In the genomic region with DNA sequence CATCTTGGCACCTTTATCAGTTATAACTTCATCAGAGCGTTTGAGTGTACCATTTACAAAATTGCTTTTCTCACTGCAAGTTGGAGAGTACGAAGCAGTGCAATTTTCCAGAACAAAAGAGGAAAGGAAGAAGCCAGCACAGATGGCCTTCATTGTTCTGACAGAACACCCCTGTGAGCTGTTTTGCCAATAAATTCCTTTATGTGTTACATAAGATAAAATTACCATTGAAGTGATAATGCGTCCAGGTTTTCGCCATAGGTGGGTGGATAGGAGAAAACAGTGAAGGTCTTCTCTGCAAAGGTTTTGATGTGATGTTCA, we compare ENCODE assay signal across 15 mouse cellular contexts.
"Had no signal": no experiment of that assay in that cellular context is flagged by ENCODE, and none has a peak within 500 bp of the region (broad histone marks: within the 10 kb centered on the region; RNA-seq: fewer than 3 reads in every experiment).

No protein-coding gene starts in this region.

- H3K36me3 ChIP-seq: limb, embryonic 15.5 days; liver, embryonic 12.5 days; midbrain, embryonic 10.5 days; neural tube, embryonic 13.5 days; stomach, embryonic 15.5 days had no signal

- H3K27me3 ChIP-seq: limb, embryonic 15.5 days; liver, embryonic 12.5 days; neural tube, embryonic 13.5 days; stomach, embryonic 15.5 days had no signal

- H3K4me3 ChIP-seq: layer of hippocampus, adult 2 months; limb, embryonic 15.5 days; liver, embryonic 12.5 days; midbrain, embryonic 10.5 days; neural tube, embryonic 13.5 days; stomach, embryonic 15.5 days had no signal

- H3K9me3 ChIP-seq: limb, embryonic 15.5 days; neural tube, embryonic 13.5 days; stomach, embryonic 15.5 days had no signal

- DNase-seq: kidney, postnatal 36 days; lung, embryonic 14.5 days; lung, postnatal 10 days; lung, postnatal 4 days; retina, postnatal 1 day; thymus, adult 2 months; thymus, postnatal 25 days had no signal

- ATAC-seq: liver, embryonic 12.5 days; midbrain, embryonic 16.5 days had no signal

- H3K4me1 ChIP-seq: limb, embryonic 15.5 days; liver, embryonic 12.5 days; stomach, embryonic 15.5 days had no signal

- H3K9ac ChIP-seq: limb, embryonic 15.5 days; liver, embryonic 12.5 days; lung, embryonic 14.5 days; neural tube, embryonic 13.5 days; stomach, embryonic 15.5 days had no signal

- H3K27ac ChIP-seq: kidney, postnatal 0 days; layer of hippocampus, adult 2 months; limb, embryonic 15.5 days; liver, embryonic 12.5 days; midbrain, embryonic 10.5 days; neural tube, embryonic 13.5 days; stomach, embryonic 15.5 days had no signal

- H3K4me2 ChIP-seq: limb, embryonic 15.5 days; liver, embryonic 12.5 days; lung, embryonic 14.5 days; neural tube, embryonic 13.5 days; stomach, embryonic 15.5 days had no signal
